Mouse (Mus musculus) myocyte (in vitro differentiated cells): ENCODE measurements around the gene Eif5b. TPM values are rescaled to one million over a fixed set of nuclear protein-coding genes. Genes with fewer than 3 reads are reported as not detected.

Source experiments
- H3K27me3 ChIP-seq: one replicate; pipeline ENCODE4 v1.6.1; 2011; ENCODE audit not compliant: control insufficient read depth, insufficient read depth, insufficient read length
- H3K36me3 ChIP-seq: one replicate; pipeline ENCODE4 v1.6.1; 2011; ENCODE audit not compliant: control insufficient read depth, insufficient read depth
- H3K4me2 ChIP-seq: one replicate; pipeline ENCODE4 v1.6.1; 2011; ENCODE audit warnings: low read depth, control low read depth
- H3K4me3 ChIP-seq: one replicate; pipeline ENCODE4 v1.5.1; 2011; ENCODE audit warnings: mild to moderate bottlenecking, control low read depth, moderate library complexity
- H3K79me2 ChIP-seq: one replicate; pipeline ENCODE4 v1.6.1; 2011; ENCODE audit not compliant: control insufficient read depth, insufficient read depth
- H3ac ChIP-seq: one replicate; pipeline ENCODE4 v1.6.1; 2011; ENCODE audit not compliant: control insufficient read depth, insufficient read length
- CEBPB ChIP-seq: IDR thresholded peaks from 2 replicates; pipeline ENCODE4 v1.6.1; 2011; ENCODE audit warnings: mild to moderate bottlenecking, moderate library complexity; ENCODE audit not compliant: poor library complexity, insufficient read depth, severe bottlenecking
- E2F4 ChIP-seq: IDR thresholded peaks from one replicate; pipeline ENCODE4 v1.6.1; 2011; ENCODE audit warnings: mild to moderate bottlenecking, control low read depth, moderate library complexity; ENCODE audit not compliant: insufficient read depth
- MAX ChIP-seq: IDR thresholded peaks from one replicate; pipeline ENCODE4 v1.6.1; 2011; ENCODE audit warnings: low read depth, mild to moderate bottlenecking, control low read depth
- MYOD1 ChIP-seq, 3 experiments: IDR thresholded peaks; one replicate each; pipeline ENCODE4 v1.6.1; 2011; ENCODE audit warnings: control low read depth in 2 of 3, low read depth in 2 of 3, mild to moderate bottlenecking in 2 of 3, moderate library complexity in 1 of 3; ENCODE audit not compliant: insufficient read length in 2 of 3, control insufficient read depth in 1 of 3
- MYOG ChIP-seq, 3 experiments: IDR thresholded peaks; one replicate each; pipeline ENCODE4 v1.6.1; 2011; ENCODE audit warnings: control low read depth in 2 of 3, low read depth in 2 of 3, mild to moderate bottlenecking in 2 of 3; ENCODE audit not compliant: insufficient read length in 2 of 3, control insufficient read depth in 1 of 3, insufficient read depth in 1 of 3
- POLR2A ChIP-seq: IDR thresholded peaks from one replicate; pipeline ENCODE4 v1.6.1; 2011; ENCODE audit warnings: low read depth, mild to moderate bottlenecking, control low read depth, moderate library complexity; ENCODE audit not compliant: insufficient read length
- POLR2AphosphoS2 ChIP-seq: IDR thresholded peaks from one replicate; pipeline ENCODE4 v1.6.1; 2011; ENCODE audit warnings: low read depth, control low read depth; ENCODE audit not compliant: insufficient read length
- REST ChIP-seq: IDR thresholded peaks from one replicate; pipeline ENCODE4 v1.6.1; 2011; ENCODE audit warnings: mild to moderate bottlenecking, control low read depth, moderate library complexity; ENCODE audit not compliant: insufficient read depth, insufficient read length
- SRF ChIP-seq: IDR thresholded peaks from one replicate; pipeline ENCODE4 v1.6.1; 2011; ENCODE audit warnings: low read depth; ENCODE audit not compliant: control insufficient read depth, insufficient read length
- TCF12 ChIP-seq: IDR thresholded peaks from one replicate; pipeline ENCODE4 v1.6.1; 2011; ENCODE audit warnings: mild to moderate bottlenecking, control low read depth; ENCODE audit not compliant: poor library complexity, insufficient read depth, severe bottlenecking
- TCF3 ChIP-seq: IDR thresholded peaks from one replicate; pipeline ENCODE4 v1.6.1; 2011; ENCODE audit warnings: low read depth, control low read depth; ENCODE audit not compliant: insufficient read length
- USF1 ChIP-seq: IDR thresholded peaks from one replicate; pipeline ENCODE4 v1.6.1; 2011; ENCODE audit warnings: low read depth, mild to moderate bottlenecking, control low read depth, moderate library complexity
- polyA plus RNA-seq: library from polyadenylated mRNA; unstranded; fragments of >200 nt; fragmentation: generic; extraction: Trizol; gene quantifications from one replicate; pipeline ENCODE4 v1.2.1, GENCODE M21; 2012; ENCODE audit warnings: missing spikeins

The Eif5b gene
- polyA plus RNA-seq, 1 experiment = 16.2 TPM

- Histone ChIP-seq H3K79me2 (peaks cover 60% of the 10 kb centered on the region), H3K36me3 (peaks cover 38% of the 10 kb centered on the region), H3K4me3 (peak overlapping the region; percentile 88), H3K27me3 (no peaks in the 10 kb centered on the region), H3K4me2 (peak overlapping the region; percentile 96), H3ac (peak overlapping the region; percentile 71)
- TF ChIP-seq POLR2AphosphoS2 (no peak), TCF12 (no peak), CEBPB (no peak), MAX (no peak), E2F4 (no peak), USF1 (no peak)
Measured at GRCm38 (mm10) chr1:37996226-37996625, 1.6 kb upstream of the Eif5b start.

GRCm38 (mm10) chr1:37996877-37997484 is 829 bp upstream of the Eif5b start:
- H3K79me2 ChIP-seq = peaks cover 67% of the 10 kb centered on the region

GRCm38 (mm10) chr1:37998371-37999199 is 775 bp downstream of the Eif5b start:
- no peak for TF ChIP-seq TCF12
- no peak for TF ChIP-seq CEBPB
- no peak for TF ChIP-seq MYOD1 (IDR thresholded peaks at IDR 0.05; ENCODE audit: control insufficient read depth in 1 of 3, insufficient read length in 2 of 3, low read depth in 2 of 3)
- TF ChIP-seq MAX = no peak
- TF ChIP-seq TCF3 = no peak
- no peak for TF ChIP-seq E2F4
- TF ChIP-seq USF1 = no peak
- no peak for TF ChIP-seq POLR2AphosphoS2
- no peak for TF ChIP-seq POLR2A
- no peak for TF ChIP-seq SRF
- no peak for TF ChIP-seq MYOG (IDR thresholded peaks at IDR 0.05; ENCODE audit: control insufficient read depth in 1 of 3, insufficient read depth in 1 of 3, insufficient read length in 2 of 3, low read depth in 2 of 3)
- no peak for TF ChIP-seq REST
- peak overlapping the region; percentile 88 for H3K4me3 ChIP-seq

More at GRCm38 (mm10) chr1:37996877-37997484, 829 bp upstream of the Eif5b start:
- Histone ChIP-seq H3K4me2 (peak overlapping the region; percentile 98), H3K4me3 (peak overlapping the region; percentile 88), H3K27me3 (no peaks in the 10 kb centered on the region), H3K36me3 (peaks cover 31% of the 10 kb centered on the region), H3ac (peak overlapping the region; percentile 71)
- no peak for TF ChIP-seq MAX
- no peak for TF ChIP-seq REST
- TF ChIP-seq MYOD1 (IDR thresholded peaks at IDR 0.05; ENCODE audit: control insufficient read depth in 1 of 3, insufficient read length in 2 of 3, low read depth in 2 of 3) = no peak
- TF ChIP-seq SRF = peak; percentile 33
- TF ChIP-seq POLR2AphosphoS2 = peak; percentile 57
- TF ChIP-seq MYOG (IDR thresholded peaks at IDR 0.05; ENCODE audit: control insufficient read depth in 1 of 3, insufficient read depth in 1 of 3, insufficient read length in 2 of 3, low read depth in 2 of 3) = peak in 1 of 3 experiments; percentile 12
- no peak for TF ChIP-seq TCF12
- TF ChIP-seq E2F4 = no peak
- no peak for TF ChIP-seq CEBPB
- TF ChIP-seq TCF3 = no peak
- peak; percentile 59 for TF ChIP-seq POLR2A
- TF ChIP-seq USF1 = peak; percentile 94

GRCm38 (mm10) chr1:37999552-37999951 is 1.7 kb downstream of the Eif5b start:
- H3ac ChIP-seq = no peak overlapping the region
- peak overlapping the region; percentile 88 for H3K4me3 ChIP-seq
- H3K4me2 ChIP-seq = peak overlapping the region; percentile 95
- no peak for TF ChIP-seq POLR2A
- TF ChIP-seq POLR2AphosphoS2 = no peak
- TF ChIP-seq MYOG (IDR thresholded peaks at IDR 0.05; ENCODE audit: control insufficient read depth in 1 of 3, insufficient read depth in 1 of 3, insufficient read length in 2 of 3, low read depth in 2 of 3) = no peak
- TF ChIP-seq REST = no peak
- no peak for TF ChIP-seq CEBPB
- no peak for TF ChIP-seq SRF
- peaks cover 8% of the 10 kb centered on the region for H3K36me3 ChIP-seq
- no peaks in the 10 kb centered on the region for H3K27me3 ChIP-seq
- H3K79me2 ChIP-seq = peaks cover 80% of the 10 kb centered on the region

More at GRCm38 (mm10) chr1:37998371-37999199, 775 bp downstream of the Eif5b start:
- peak overlapping the region; percentile 71 for H3ac ChIP-seq
- H3K79me2 ChIP-seq = peaks cover 79% of the 10 kb centered on the region
- no peaks in the 10 kb centered on the region for H3K27me3 ChIP-seq
- H3K36me3 ChIP-seq = peaks cover 17% of the 10 kb centered on the region
- peak overlapping the region; percentile 95 for H3K4me2 ChIP-seq
